In the genomic region with DNA sequence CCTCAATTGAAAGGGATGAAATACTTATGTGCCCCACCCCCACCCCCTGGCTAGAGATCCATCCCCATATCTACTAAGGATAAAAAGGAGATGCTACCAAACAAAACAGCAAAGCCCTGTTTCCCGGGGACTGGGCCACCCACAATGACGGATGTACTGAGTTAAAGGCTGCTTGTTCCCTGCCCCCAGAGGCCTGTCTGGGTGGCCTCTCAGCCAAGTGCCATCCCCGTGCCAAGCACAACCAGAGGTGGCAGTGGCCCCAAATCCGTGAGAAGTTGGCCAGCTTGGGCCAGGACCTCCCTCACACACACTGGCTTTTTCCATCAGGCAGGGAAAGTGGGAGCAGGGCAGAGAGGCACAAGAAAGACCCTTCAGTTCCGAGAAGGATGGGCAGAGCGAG, we compare ENCODE assay signal across 11 mouse cellular contexts. TPM values are rescaled to one million over a fixed set of nuclear protein-coding genes. Genes with fewer than 3 reads are reported as not detected.
DNase-seq lines count a peak whose midpoint lies in the region; TF ChIP-seq lines count a peak whose summit lies in the region.
"Had no signal": no experiment of that assay in that cellular context is flagged by ENCODE, and none has a peak within 500 bp of the region (broad histone marks: within the 10 kb centered on the region; RNA-seq: fewer than 3 reads in every experiment).

No protein-coding gene starts in this region.

- no peak for TF ChIP-seq CTCF in cerebellum, adult 2 months (IDR thresholded peaks at IDR 0.05; ENCODE audit: borderline replicate concordance, insufficient read depth, low read depth, low read length)

- no peak overlapping the region for H3K27ac ChIP-seq in cerebellum, adult 2 months (ENCODE audit: insufficient read depth, low read length)
- H3K27ac ChIP-seq: forebrain, embryonic 15.5 days; liver, embryonic 12.5 days had no signal

- no peaks in the 10 kb centered on the region for H3K4me1 ChIP-seq in cerebellum, adult 2 months (ENCODE audit: control insufficient read depth, insufficient read depth, low read length)

- TF ChIP-seq POLR2A in cerebellum, adult 2 months (IDR thresholded peaks at IDR 0.05; ENCODE audit: borderline replicate concordance, insufficient read depth, low read length): no peak

- intact Hi-C loops in heart, postnatal 10 days (cut with DNase I): no loop called here
- intact Hi-C loops in left cerebral cortex, postnatal 14 days (cut with DNase I): no loop called here
- intact Hi-C loops in left cerebral cortex, postnatal 25 days (cut with DNase I): no loop called here

- DNase-seq in heart, postnatal 4 days: peak; percentile 45
- no peak for DNase-seq in heart, postnatal 10 days
- peak; percentile 28 to 38 for DNase-seq in left cerebral cortex, postnatal 14 days (ENCODE audit: low spot score in 2 of 2)
- no peak for DNase-seq in left cerebral cortex, postnatal 25 days (ENCODE audit: low spot score in 2 of 2)
- peak; percentile 44 for DNase-seq in adipocyte (ENCODE audit: low spot score)
- peak; percentile 32 to 46 for DNase-seq in cerebellum, adult 2 months
- no peak for DNase-seq in ovary, postnatal 14 days (ENCODE audit: low spot score)
- DNase-seq in Muller cell, postnatal 12 days (ENCODE audit: inconsistent ontology term): no peak
- DNase-seq: gastrocnemius, postnatal 36 days had no signal

- no peaks in the 10 kb centered on the region for H3K27me3 ChIP-seq in cerebellum, adult 2 months (ENCODE audit: control insufficient read depth, insufficient read depth, low read length)
- H3K27me3 ChIP-seq: forebrain, embryonic 15.5 days; liver, embryonic 12.5 days had no signal

- 43% methylated on average over 6 of the region's 6 CpGs for WGBS in cerebellum, adult 2 months

- no peak overlapping the region for H3K4me3 ChIP-seq in cerebellum, adult 2 months (replicated peaks; ENCODE audit: insufficient read depth, low read depth, low read length)
- H3K4me3 ChIP-seq: forebrain, embryonic 15.5 days; liver, embryonic 12.5 days had no signal

RNA-seq across cellular contexts. Expression of a gene that starts 45.0 kb away (rescaled TPM):
- 10 to 100 TPM; 20.7 to 20.9 TPM for total RNA-seq in heart, postnatal 4 days (2021)
- total RNA-seq in heart, postnatal 10 days (2021): 10 to 100 TPM; 17.0 to 22.6 TPM
- total RNA-seq in left cerebral cortex, postnatal 14 days (2021): 10 to 100 TPM; 36.9 to 38.3 TPM
- total RNA-seq in left cerebral cortex, postnatal 25 days (2021): 10 to 100 TPM; 55.3 to 67.5 TPM
- 19.9 and 28.2 TPM in 2 replicates for polyA plus RNA-seq in cerebellum, adult 2 months (2012; rRNA removed)

Comparison
In these comparisons a context has a peak if more than half of its experiments do, and no peak if none do; other contexts are left out.
1. DNase-seq: peak in heart, postnatal 4 days (single experiment), left cerebral cortex, postnatal 14 days (2 of 2), adipocyte (single experiment) and cerebellum, adult 2 months (2 of 2); none in heart, postnatal 10 days (0 of 2), left cerebral cortex, postnatal 25 days (0 of 2), ovary, postnatal 14 days (single experiment) and Muller cell, postnatal 12 days (single experiment).